Mouse (Mus musculus): ENCODE results near the gene C2. TPM values are rescaled to one million over a fixed set of nuclear protein-coding genes. Genes with fewer than 3 reads are reported as not detected.
A peak's percentile ranks its signal among the peaks of the same experiment; 100 is the strongest.
"Not testable (repeated sequence)": the region's sequence is repeated elsewhere in the genome, so short reads cannot be mapped to it uniquely, and the experiment has no call there.

C2 gene
- polyA plus RNA-seq, 1 experiment from 2014 or later, result 1.5 TPM

DNA sequence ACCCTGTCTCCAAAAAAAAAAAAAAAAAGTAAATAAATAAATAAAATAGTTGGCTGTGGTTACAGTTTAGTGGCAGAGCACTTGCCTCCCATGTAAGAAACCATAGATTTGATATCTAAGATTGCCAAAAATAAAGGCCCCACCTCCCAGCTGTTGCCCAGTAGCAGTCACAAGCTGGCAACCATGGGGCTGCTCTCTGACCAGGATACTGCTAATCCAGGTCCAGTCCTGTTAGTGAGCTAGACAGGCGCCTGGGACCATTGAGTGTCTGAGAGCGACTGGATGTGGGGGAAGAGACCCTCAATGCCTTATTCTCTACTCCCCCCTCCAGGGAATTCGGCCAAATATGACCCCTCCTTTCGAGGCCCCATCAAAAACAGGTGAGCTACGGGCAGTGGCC is 18.3 kb upstream of the C2 start:
- no peaks in the 10 kb centered on the region for H3K4me1 ChIP-seq (ENCODE audit: control insufficient read depth, insufficient read depth, low read length)
- 91% methylated on average over 5 of the region's 5 CpGs for WGBS
- H3K9me3 ChIP-seq (ENCODE audit: control insufficient read depth, low read length), result no peaks in the 10 kb centered on the region
- H3K27me3 ChIP-seq (ENCODE audit: control insufficient read depth, insufficient read depth, low read length), result no peaks in the 10 kb centered on the region
- H3K4me3 ChIP-seq (ENCODE audit: low read depth, low read length), result no peak overlapping the region
- no peak for ATAC-seq (ENCODE audit: low read depth)
- no peak overlapping the region for H3K9ac ChIP-seq (replicated peaks; ENCODE audit: low read depth, low read length)
- no peak overlapping the region for H3K27ac ChIP-seq (ENCODE audit: low read depth, low read length)
- no peak overlapping the region for H3K4me2 ChIP-seq (ENCODE audit: low read depth, low read length)
- H3K36me3 ChIP-seq (ENCODE audit: control insufficient read depth, insufficient read depth, low read length), result peaks cover 27% of the 10 kb centered on the region

- no peaks in the 10 kb centered on the region for H3K27me3 ChIP-seq (ENCODE audit: control insufficient read depth, insufficient read depth, low read length)
- 21% methylated on average over 10 of the region's 11 CpGs for WGBS
- no peak overlapping the region for H3K9ac ChIP-seq (replicated peaks; ENCODE audit: low read depth, low read length)
- H3K4me2 ChIP-seq (ENCODE audit: low read depth, low read length), result no peak overlapping the region
- ATAC-seq (ENCODE audit: low read depth), result no peak
- no peaks in the 10 kb centered on the region for H3K9me3 ChIP-seq (ENCODE audit: control insufficient read depth, low read length)
- no peaks in the 10 kb centered on the region for H3K4me1 ChIP-seq (ENCODE audit: control insufficient read depth, insufficient read depth, low read length)
- no peak overlapping the region for H3K27ac ChIP-seq (ENCODE audit: low read depth, low read length)
- peaks cover 36% of the 10 kb centered on the region for H3K36me3 ChIP-seq (ENCODE audit: control insufficient read depth, insufficient read depth, low read length)
- H3K4me3 ChIP-seq (ENCODE audit: low read depth, low read length), result no peak overlapping the region
These were observed 17.4 kb upstream of the C2 start for GRCm38 (mm10) chr17:34915410-34915831.

DNA sequence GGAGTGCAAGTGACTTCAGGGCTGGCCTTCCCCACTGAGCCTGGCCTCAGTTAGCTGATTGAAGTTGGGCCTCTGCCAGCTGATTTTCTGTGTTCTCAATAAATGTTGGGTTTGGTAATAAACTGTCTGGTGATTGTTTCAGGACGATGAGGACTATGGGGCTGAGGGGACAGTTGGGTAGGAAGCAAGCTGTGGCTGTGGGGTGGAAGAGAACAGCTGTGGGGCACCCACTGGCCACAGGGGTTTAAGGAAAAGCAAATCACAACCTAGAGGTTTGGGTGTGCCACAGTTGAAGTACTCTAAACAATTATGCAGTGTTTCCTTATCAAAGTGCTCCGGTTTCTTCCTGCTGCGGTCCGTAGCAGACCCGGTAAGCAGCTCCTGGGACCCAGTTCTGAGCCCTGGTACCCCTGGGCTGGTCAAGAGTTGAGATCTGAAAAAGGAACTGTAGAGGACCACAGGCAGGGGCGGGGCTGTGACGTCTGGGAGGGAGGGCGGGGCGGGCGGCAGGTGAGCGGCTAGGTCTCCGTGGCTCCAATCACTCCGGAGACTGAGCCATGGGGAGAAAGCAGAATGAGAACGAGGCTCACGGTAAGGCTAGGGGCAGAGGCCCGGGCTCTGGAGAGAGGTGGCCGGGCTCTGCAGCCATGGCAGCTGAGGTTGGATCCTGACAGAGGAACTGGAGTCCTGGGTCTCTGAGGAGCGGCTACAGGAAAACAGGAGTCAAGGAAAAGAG is 16.0 kb upstream of the C2 start, which contains the start of gene Slc44a4:
TSS of gene Slc44a4 (plus strand) at position 537 of the 736 bp plus-strand sequence.
- H3K4me3 ChIP-seq (ENCODE audit: low read depth, low read length), result no peak within 1 kb of the TSS
- H3K9me3 ChIP-seq (ENCODE audit: control insufficient read depth, low read length), result no peaks in the 10 kb centered on the region
- no peak within 1 kb of the TSS for H3K4me2 ChIP-seq (ENCODE audit: low read depth, low read length)
- H3K27me3 ChIP-seq (ENCODE audit: control insufficient read depth, insufficient read depth, low read length), result no peaks in the 10 kb centered on the region
- no peaks in the 10 kb centered on the region for H3K4me1 ChIP-seq (ENCODE audit: control insufficient read depth, insufficient read depth, low read length)
- H3K36me3 ChIP-seq (ENCODE audit: control insufficient read depth, insufficient read depth, low read length), result peaks cover 47% of the 10 kb centered on the region
- 39% methylated on average over 18 of the region's 18 CpGs for WGBS
- H3K27ac ChIP-seq (ENCODE audit: low read depth, low read length), result no peak within 1 kb of the TSS
- no peak for ATAC-seq (ENCODE audit: low read depth)
- no peak within 1 kb of the TSS for H3K9ac ChIP-seq (replicated peaks; ENCODE audit: low read depth, low read length)

DNA sequence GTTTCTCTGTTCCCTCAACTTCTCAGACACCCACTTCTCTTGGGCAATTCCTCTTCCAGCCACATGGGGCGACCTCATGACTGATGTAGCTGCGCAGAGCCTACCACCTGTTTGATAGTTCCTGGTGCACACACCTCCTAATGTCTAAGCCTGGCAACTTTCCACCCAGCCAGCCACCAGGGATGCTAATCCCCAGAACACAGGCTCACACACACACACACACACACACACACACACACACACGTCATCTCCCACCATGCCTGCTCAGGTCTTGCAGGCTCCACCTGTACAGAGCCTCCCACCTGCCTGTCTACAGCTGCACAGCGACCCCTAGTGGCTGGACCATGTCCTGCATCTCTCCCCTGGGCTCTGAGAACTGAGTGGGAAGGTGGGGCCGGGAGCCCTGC is 13.9 kb upstream of the C2 start:
- peak; percentile 56; the same call in 1 of the 2 replicates for ATAC-seq (ENCODE audit: low read depth)
- H3K4me3 ChIP-seq (ENCODE audit: low read depth, low read length), result no peak overlapping the region
- 48% methylated on average over 5 of the region's 5 CpGs for WGBS
- no peaks in the 10 kb centered on the region for H3K27me3 ChIP-seq (ENCODE audit: control insufficient read depth, insufficient read depth, low read length)
- H3K4me2 ChIP-seq (ENCODE audit: low read depth, low read length), result no peak overlapping the region
- no peak overlapping the region for H3K9ac ChIP-seq (replicated peaks; ENCODE audit: low read depth, low read length)
- H3K36me3 ChIP-seq (ENCODE audit: control insufficient read depth, insufficient read depth, low read length), result peaks cover 69% of the 10 kb centered on the region
- no peak overlapping the region for H3K27ac ChIP-seq (ENCODE audit: low read depth, low read length)
- no peaks in the 10 kb centered on the region for H3K9me3 ChIP-seq (ENCODE audit: control insufficient read depth, low read length)
- no peaks in the 10 kb centered on the region for H3K4me1 ChIP-seq (ENCODE audit: control insufficient read depth, insufficient read depth, low read length)

DNA sequence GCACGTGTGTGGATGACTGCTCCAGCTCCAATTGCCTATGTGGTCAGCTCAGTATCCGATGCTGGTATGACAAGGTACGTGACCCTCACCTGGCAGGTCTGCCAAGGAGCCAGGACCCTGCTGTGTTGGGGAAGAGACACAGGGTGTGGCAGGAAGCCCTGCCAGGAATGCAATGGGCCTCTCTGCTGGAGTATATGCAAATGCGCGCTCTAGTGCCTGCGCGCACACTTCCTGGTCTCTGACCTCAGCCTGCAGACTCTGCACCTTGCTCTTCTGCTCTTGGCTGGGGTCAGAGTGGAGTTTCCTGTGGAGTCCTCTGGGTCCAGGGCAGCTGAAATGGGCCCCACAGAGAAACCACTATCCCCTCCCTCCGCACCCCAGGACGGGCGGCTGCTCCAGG is 12.9 kb upstream of the C2 start:
- WGBS, result 91% methylated on average over 10 of the region's 10 CpGs
- Histone ChIP-seq H3K4me3 (ENCODE audit: low read depth, low read length) (no peak overlapping the region), H3K4me2 (ENCODE audit: low read depth, low read length) (no peak overlapping the region), H3K27ac (ENCODE audit: low read depth, low read length) (no peak overlapping the region), H3K36me3 (ENCODE audit: control insufficient read depth, insufficient read depth, low read length) (peaks cover 78% of the 10 kb centered on the region), H3K27me3 (ENCODE audit: control insufficient read depth, insufficient read depth, low read length) (no peaks in the 10 kb centered on the region), H3K9me3 (ENCODE audit: control insufficient read depth, low read length) (no peaks in the 10 kb centered on the region), H3K4me1 (ENCODE audit: control insufficient read depth, insufficient read depth, low read length) (no peaks in the 10 kb centered on the region), H3K9ac (replicated peaks; ENCODE audit: low read depth, low read length) (no peak overlapping the region)
- no peak for ATAC-seq (ENCODE audit: low read depth)

DNA sequence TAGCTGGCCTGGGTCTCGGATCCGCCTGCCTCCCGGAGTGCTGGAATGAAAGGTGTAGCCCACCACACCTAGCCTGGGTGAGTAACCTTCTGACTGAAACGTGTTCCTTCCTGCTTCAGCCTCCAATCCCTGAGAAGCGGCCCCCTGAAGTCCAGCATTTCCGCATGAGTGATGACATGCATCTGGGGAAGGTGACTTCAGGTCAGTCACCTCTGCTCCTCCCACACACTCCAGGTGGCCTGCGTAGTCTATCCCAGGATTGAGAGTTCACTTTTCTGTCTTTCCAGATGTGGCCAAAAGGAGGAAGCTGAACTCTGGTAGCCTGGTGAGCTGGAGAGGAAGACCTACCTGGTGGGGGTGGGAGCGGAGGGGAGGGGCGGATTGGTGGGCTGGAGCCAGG is 4.8 kb upstream of the C2 start:
- peaks cover 6% of the 10 kb centered on the region; the same call in 1 of the 2 replicates for H3K4me1 ChIP-seq (ENCODE audit: control insufficient read depth, insufficient read depth, low read length)
- H3K9me3 ChIP-seq (ENCODE audit: control insufficient read depth, low read length), result no peaks in the 10 kb centered on the region
- H3K27ac ChIP-seq (ENCODE audit: low read depth, low read length), result no peak overlapping the region
- H3K4me3 ChIP-seq (ENCODE audit: low read depth, low read length), result no peak overlapping the region
- no peak for ATAC-seq (ENCODE audit: low read depth)
- WGBS, result 95% methylated on average over 9 of the region's 9 CpGs
- H3K4me2 ChIP-seq (ENCODE audit: low read depth, low read length), result no peak overlapping the region
- no peak overlapping the region for H3K9ac ChIP-seq (replicated peaks; ENCODE audit: low read depth, low read length)
- peaks cover 45% of the 10 kb centered on the region for H3K36me3 ChIP-seq (ENCODE audit: control insufficient read depth, insufficient read depth, low read length)
- no peaks in the 10 kb centered on the region for H3K27me3 ChIP-seq (ENCODE audit: control insufficient read depth, insufficient read depth, low read length)

DNA sequence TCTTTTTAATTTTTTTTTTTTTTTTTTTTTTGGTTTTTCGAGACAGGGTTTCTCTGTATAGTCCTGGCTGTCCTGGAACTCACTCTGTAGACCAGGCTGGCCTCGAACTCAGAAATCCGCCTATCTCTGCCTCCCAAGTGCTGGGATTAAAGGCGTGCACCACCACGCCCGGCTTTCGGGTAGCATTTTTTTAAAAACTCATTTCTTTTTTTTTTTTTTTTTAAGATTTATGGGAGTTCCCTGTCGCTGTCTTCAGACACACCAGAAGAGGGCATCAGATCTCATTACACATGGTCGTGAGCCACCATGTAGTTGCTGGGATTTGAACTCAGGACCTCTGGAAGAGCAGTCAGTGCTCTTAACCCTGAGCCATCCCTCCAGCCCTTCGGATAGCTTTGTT is 3.9 kb upstream of the C2 start:
- not testable (repeated sequence) for H3K4me3 ChIP-seq (ENCODE audit: low read depth, low read length); H3K27me3 ChIP-seq (ENCODE audit: control insufficient read depth, insufficient read depth, low read length); H3K27ac ChIP-seq (ENCODE audit: low read depth, low read length); H3K9ac ChIP-seq (replicated peaks; ENCODE audit: low read depth, low read length); ATAC-seq (ENCODE audit: low read depth); H3K9me3 ChIP-seq (ENCODE audit: control insufficient read depth, low read length); H3K4me2 ChIP-seq (ENCODE audit: low read depth, low read length)
- H3K4me1 ChIP-seq (ENCODE audit: control insufficient read depth, insufficient read depth, low read length), result peaks cover 14% of the 10 kb centered on the region
- 89% methylated on average over 8 of the region's 10 CpGs for WGBS
- H3K36me3 ChIP-seq (ENCODE audit: control insufficient read depth, insufficient read depth, low read length), result peaks cover 36% of the 10 kb centered on the region

DNA sequence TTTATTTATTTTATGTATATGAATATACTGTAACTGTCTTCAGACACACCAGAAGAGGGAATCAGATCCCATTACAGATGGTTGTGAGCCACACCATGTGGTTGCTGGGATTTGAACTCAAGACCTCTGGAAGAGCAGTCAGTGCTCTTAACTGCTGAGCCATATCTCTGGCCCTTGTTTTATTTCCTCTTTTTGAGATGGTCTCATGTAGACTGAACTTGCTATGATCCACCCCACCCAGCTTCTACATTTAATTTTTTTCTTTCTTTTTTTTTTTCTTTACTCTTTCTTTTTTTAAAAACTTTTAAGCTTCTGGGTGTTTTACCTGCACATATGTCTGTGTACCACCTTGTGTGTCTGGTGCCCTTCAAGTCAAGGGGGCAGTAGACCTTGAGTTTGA is 2.8 kb upstream of the C2 start:
- not testable (repeated sequence) for H3K4me2 ChIP-seq (ENCODE audit: low read depth, low read length); H3K27me3 ChIP-seq (ENCODE audit: control insufficient read depth, insufficient read depth, low read length); H3K9ac ChIP-seq (replicated peaks; ENCODE audit: low read depth, low read length); H3K27ac ChIP-seq (ENCODE audit: low read depth, low read length); H3K4me3 ChIP-seq (ENCODE audit: low read depth, low read length); ATAC-seq (ENCODE audit: low read depth); H3K9me3 ChIP-seq (ENCODE audit: control insufficient read depth, low read length)
- Histone ChIP-seq H3K4me1 (ENCODE audit: control insufficient read depth, insufficient read depth, low read length) (peaks cover 25% of the 10 kb centered on the region), H3K36me3 (ENCODE audit: control insufficient read depth, insufficient read depth, low read length) (peaks cover 24% of the 10 kb centered on the region)

DNA sequence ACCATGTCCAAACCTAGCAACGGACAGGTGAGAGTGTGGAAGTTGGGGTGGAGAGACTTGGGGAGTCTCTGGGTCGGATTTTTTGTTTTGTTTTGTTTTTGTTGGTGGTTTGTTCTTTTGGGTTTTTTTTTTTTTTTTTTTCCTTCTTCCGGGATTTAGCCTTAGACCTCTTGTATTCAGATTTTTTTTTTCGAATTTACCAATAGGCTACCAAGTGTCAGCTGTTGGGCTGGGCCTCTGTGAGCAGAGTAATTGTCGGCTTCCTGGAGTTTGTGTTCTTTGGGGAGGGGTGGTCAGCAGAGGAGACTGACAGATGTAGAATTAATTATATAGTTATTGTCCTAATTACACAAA is 1.8 kb upstream of the C2 start:
- Histone ChIP-seq H3K9ac (replicated peaks; ENCODE audit: low read depth, low read length) (peak overlapping the region; percentile 98), H3K4me3 (ENCODE audit: low read depth, low read length) (peak overlapping the region; percentile 82), H3K9me3 (ENCODE audit: control insufficient read depth, low read length) (no peaks in the 10 kb centered on the region), H3K27ac (ENCODE audit: low read depth, low read length) (peak overlapping the region; percentile 97), H3K27me3 (ENCODE audit: control insufficient read depth, insufficient read depth, low read length) (no peaks in the 10 kb centered on the region), H3K4me2 (ENCODE audit: low read depth, low read length) (peak overlapping the region; percentile 97), H3K36me3 (ENCODE audit: control insufficient read depth, insufficient read depth, low read length) (peaks cover 17% of the 10 kb centered on the region), H3K4me1 (ENCODE audit: control insufficient read depth, insufficient read depth, low read length) (peaks cover 32% of the 10 kb centered on the region)
- WGBS, result 4% methylated on average over 5 of the region's 5 CpGs
- no peak for ATAC-seq (ENCODE audit: low read depth)

Data from neural tube, embryonic 14.5 days (tissue).